Comparison of ENCODE assay signal across 7 mouse cellular contexts in genomic region chr4:105100508-105101336, GRCm38 (mm10). TPM values are rescaled to one million over a fixed set of nuclear protein-coding genes. Genes with fewer than 3 reads are reported as not detected.
DNase-seq lines count a peak whose midpoint lies in the region.

No protein-coding gene starts in this region.

- peak; percentile 26 to 27 for DNase-seq in left cerebral cortex, adult 18-20 months (ENCODE audit: low spot score in 2 of 2)
- DNase-seq in left cerebral cortex, adult 8-10 months (ENCODE audit: low spot score in 2 of 2) = no peak
- DNase-seq in cerebellum, adult 8-10 months = peak; percentile 56
- peak; percentile 33 to 60 for DNase-seq in gastrocnemius, adult 8-10 months (ENCODE audit: low spot score in 2 of 2)
- DNase-seq in lung, postnatal 10 days = peak; percentile 25
- no peak for DNase-seq in right cerebral cortex, postnatal 4 days
- DNase-seq in urinary bladder, postnatal 14 days (ENCODE audit: low spot score) = no peak

RNA-seq across cellular contexts. Expression of gene Prkaa2, which starts 9.0 kb away (rescaled TPM):
- total RNA-seq in left cerebral cortex, adult 18-20 months (2021) = 10 to 100 TPM; 31.0 to 32.0 TPM
- 10 to 100 TPM; 28.1 to 33.4 (median 28.7) TPM for total RNA-seq in left cerebral cortex, adult 8-10 months (2022)
- 100 to 1,000 TPM; 137 to 175 (median 164) TPM for total RNA-seq in gastrocnemius, adult 8-10 months (2022)

RNA-seq across cellular contexts. Expression of gene Plpp3, which starts 56.4 kb away (rescaled TPM):
- 100 to 1,000 TPM; 164 to 176 TPM for total RNA-seq in left cerebral cortex, adult 18-20 months (2021)
- total RNA-seq in left cerebral cortex, adult 8-10 months (2022) = 100 to 1,000 TPM; 191 to 207 (median 194) TPM
- 10 to 100 TPM; 26.5 to 55.1 (median 45.2) TPM for total RNA-seq in gastrocnemius, adult 8-10 months (2022)

Comparison
In these comparisons a context has a peak if more than half of its experiments do, and no peak if none do; other contexts are left out.
1. DNase-seq: peak in left cerebral cortex, adult 18-20 months (2 of 2), cerebellum, adult 8-10 months (single experiment), gastrocnemius, adult 8-10 months (2 of 2) and lung, postnatal 10 days (single experiment); none in left cerebral cortex, adult 8-10 months (0 of 2), right cerebral cortex, postnatal 4 days (single experiment) and urinary bladder, postnatal 14 days (single experiment).
2. RNA of gene Prkaa2, which starts 9.0 kb away (total RNA-seq): 137 to 175 TPM in gastrocnemius, adult 8-10 months; 31.0 to 32.0 TPM in left cerebral cortex, adult 18-20 months and 28.1 to 33.4 TPM in left cerebral cortex, adult 8-10 months; every median in the first group is over 4 times any median in the second.